Mouse (Mus musculus): Measurements from ENCODE around the gene Shisal1. TPM values are rescaled to one million over a fixed set of nuclear protein-coding genes. Genes with fewer than 3 reads are reported as not detected.

The Shisal1 gene
- polyA plus RNA-seq, 1 experiment from 2014 or later = 0.74 TPM

GRCm38 (mm10) chr15:84393341-84393740 is 53.6 kb downstream of the Shisal1 start:
- Histone ChIP-seq H3K4me3 (ENCODE audit: low read length) (no peak overlapping the region), H3K4me1 (replicated peaks; ENCODE audit: control insufficient read depth, insufficient read depth, low read length) (no peaks in the 10 kb centered on the region), H3K36me3 (ENCODE audit: control insufficient read depth, insufficient read depth, low read length) (no peaks in the 10 kb centered on the region), H3K9ac (ENCODE audit: low read length) (no peak overlapping the region), H3K27ac (ENCODE audit: low read length) (no peak overlapping the region), H3K9me3 (ENCODE audit: control insufficient read depth, low read length) (no peaks in the 10 kb centered on the region), H3K27me3 (ENCODE audit: control insufficient read depth, insufficient read depth, low read depth, low read length) (no peaks in the 10 kb centered on the region), H3K4me2 (ENCODE audit: low read depth, low read length) (no peak overlapping the region)
- ATAC-seq (ENCODE audit: low read depth) = no peak
- WGBS = 35% methylated on average over 6 of the region's 6 CpGs

GRCm38 (mm10) chr15:84392840-84393239 is 54.1 kb downstream of the Shisal1 start:
- WGBS = 60% methylated on average over 5 of the region's 5 CpGs
- Histone ChIP-seq H3K4me1 (replicated peaks; ENCODE audit: control insufficient read depth, insufficient read depth, low read length) (no peaks in the 10 kb centered on the region), H3K4me3 (ENCODE audit: low read length) (no peak overlapping the region), H3K9me3 (ENCODE audit: control insufficient read depth, low read length) (no peaks in the 10 kb centered on the region; the same call in 1 of the 2 replicates), H3K4me2 (ENCODE audit: low read depth, low read length) (no peak overlapping the region), H3K27ac (ENCODE audit: low read length) (no peak overlapping the region), H3K9ac (ENCODE audit: low read length) (no peak overlapping the region), H3K36me3 (ENCODE audit: control insufficient read depth, insufficient read depth, low read length) (no peaks in the 10 kb centered on the region), H3K27me3 (ENCODE audit: control insufficient read depth, insufficient read depth, low read depth, low read length) (no peaks in the 10 kb centered on the region)
- no peak for ATAC-seq (ENCODE audit: low read depth)

GRCm38 (mm10) chr15:84392131-84392530 is 54.8 kb downstream of the Shisal1 start:
- Histone ChIP-seq H3K27me3 (ENCODE audit: control insufficient read depth, insufficient read depth, low read depth, low read length) (no peaks in the 10 kb centered on the region), H3K36me3 (ENCODE audit: control insufficient read depth, insufficient read depth, low read length) (no peaks in the 10 kb centered on the region), H3K4me1 (replicated peaks; ENCODE audit: control insufficient read depth, insufficient read depth, low read length) (no peaks in the 10 kb centered on the region), H3K4me3 (ENCODE audit: low read length) (no peak overlapping the region), H3K9ac (ENCODE audit: low read length) (no peak overlapping the region), H3K4me2 (ENCODE audit: low read depth, low read length) (no peak overlapping the region), H3K27ac (ENCODE audit: low read length) (no peak overlapping the region), H3K9me3 (ENCODE audit: control insufficient read depth, low read length) (peaks cover 4% of the 10 kb centered on the region; the same call in 1 of the 2 replicates)
- WGBS = 87% methylated on average over 4 of the region's 4 CpGs
- ATAC-seq (ENCODE audit: low read depth) = no peak

GRCm38 (mm10) chr15:84388698-84389131 is 58.2 kb downstream of the Shisal1 start:
- WGBS = 81% methylated on average over 8 of the region's 8 CpGs
- H3K9ac ChIP-seq (ENCODE audit: low read length) = no peak overlapping the region
- H3K27me3 ChIP-seq (ENCODE audit: control insufficient read depth, insufficient read depth, low read depth, low read length) = no peaks in the 10 kb centered on the region
- H3K4me1 ChIP-seq (replicated peaks; ENCODE audit: control insufficient read depth, insufficient read depth, low read length) = no peaks in the 10 kb centered on the region
- no peak overlapping the region for H3K4me3 ChIP-seq (ENCODE audit: low read length)
- no peak for ATAC-seq (ENCODE audit: low read depth)
- no peak overlapping the region for H3K4me2 ChIP-seq (ENCODE audit: low read depth, low read length)
- peaks cover 5% of the 10 kb centered on the region; the same call in 1 of the 2 replicates for H3K9me3 ChIP-seq (ENCODE audit: control insufficient read depth, low read length)
- no peak overlapping the region for H3K27ac ChIP-seq (ENCODE audit: low read length)
- no peaks in the 10 kb centered on the region for H3K36me3 ChIP-seq (ENCODE audit: control insufficient read depth, insufficient read depth, low read length)

GRCm38 (mm10) chr15:84385995-84386565 is 60.8 kb downstream of the Shisal1 start:
- Histone ChIP-seq H3K9me3 (ENCODE audit: control insufficient read depth, low read length) (peaks cover 5% of the 10 kb centered on the region; the same call in 1 of the 2 replicates), H3K4me3 (ENCODE audit: low read length) (no peak overlapping the region), H3K36me3 (ENCODE audit: control insufficient read depth, insufficient read depth, low read length) (no peaks in the 10 kb centered on the region), H3K27me3 (ENCODE audit: control insufficient read depth, insufficient read depth, low read depth, low read length) (no peaks in the 10 kb centered on the region), H3K4me1 (replicated peaks; ENCODE audit: control insufficient read depth, insufficient read depth, low read length) (no peaks in the 10 kb centered on the region), H3K27ac (ENCODE audit: low read length) (no peak overlapping the region), H3K9ac (ENCODE audit: low read length) (no peak overlapping the region), H3K4me2 (ENCODE audit: low read depth, low read length) (no peak overlapping the region)
- 79% methylated on average over 8 of the region's 8 CpGs for WGBS
- no peak for ATAC-seq (ENCODE audit: low read depth)

- Histone ChIP-seq H3K27ac (ENCODE audit: low read length) (no peak overlapping the region), H3K36me3 (ENCODE audit: control insufficient read depth, insufficient read depth, low read length) (no peaks in the 10 kb centered on the region), H3K4me3 (ENCODE audit: low read length) (no peak overlapping the region), H3K9me3 (ENCODE audit: control insufficient read depth, low read length) (peaks cover 5% of the 10 kb centered on the region; the same call in 1 of the 2 replicates), H3K4me2 (ENCODE audit: low read depth, low read length) (no peak overlapping the region), H3K4me1 (replicated peaks; ENCODE audit: control insufficient read depth, insufficient read depth, low read length) (no peaks in the 10 kb centered on the region), H3K9ac (ENCODE audit: low read length) (no peak overlapping the region), H3K27me3 (ENCODE audit: control insufficient read depth, insufficient read depth, low read depth, low read length) (no peaks in the 10 kb centered on the region)
- 88% methylated on average over 9 of the region's 9 CpGs for WGBS
- ATAC-seq (ENCODE audit: low read depth) = no peak
Measured at GRCm38 (mm10) chr15:84384066-84384465, 62.8 kb downstream of the Shisal1 start.

- Histone ChIP-seq H3K27ac (ENCODE audit: low read length) (no peak overlapping the region), H3K4me1 (replicated peaks; ENCODE audit: control insufficient read depth, insufficient read depth, low read length) (no peaks in the 10 kb centered on the region), H3K9ac (ENCODE audit: low read length) (no peak overlapping the region), H3K9me3 (ENCODE audit: control insufficient read depth, low read length) (peaks cover 3% of the 10 kb centered on the region), H3K4me3 (ENCODE audit: low read length) (no peak overlapping the region), H3K36me3 (ENCODE audit: control insufficient read depth, insufficient read depth, low read length) (no peaks in the 10 kb centered on the region), H3K27me3 (ENCODE audit: control insufficient read depth, insufficient read depth, low read depth, low read length) (no peaks in the 10 kb centered on the region), H3K4me2 (ENCODE audit: low read depth, low read length) (no peak overlapping the region)
- no peak for ATAC-seq (ENCODE audit: low read depth)
- 45% methylated on average over 10 of the region's 10 CpGs for WGBS
Measured at GRCm38 (mm10) chr15:84380181-84380580, 66.7 kb downstream of the Shisal1 start.

- H3K4me2 ChIP-seq (ENCODE audit: low read depth, low read length) = no peak overlapping the region
- peaks cover 10% of the 10 kb centered on the region for H3K9me3 ChIP-seq (ENCODE audit: control insufficient read depth, low read length)
- no peak overlapping the region for H3K9ac ChIP-seq (ENCODE audit: low read length)
- H3K36me3 ChIP-seq (ENCODE audit: control insufficient read depth, insufficient read depth, low read length) = no peaks in the 10 kb centered on the region
- H3K27ac ChIP-seq (ENCODE audit: low read length) = no peak overlapping the region
- no peak for ATAC-seq (ENCODE audit: low read depth)
- WGBS = 72% methylated on average over 9 of the region's 9 CpGs
- no peaks in the 10 kb centered on the region for H3K27me3 ChIP-seq (ENCODE audit: control insufficient read depth, insufficient read depth, low read depth, low read length)
- no peak overlapping the region for H3K4me3 ChIP-seq (ENCODE audit: low read length)
- H3K4me1 ChIP-seq (replicated peaks; ENCODE audit: control insufficient read depth, insufficient read depth, low read length) = no peaks in the 10 kb centered on the region
Measured at GRCm38 (mm10) chr15:84378734-84379133, 68.2 kb downstream of the Shisal1 start.

- Histone ChIP-seq H3K4me1 (replicated peaks; ENCODE audit: control insufficient read depth, insufficient read depth, low read length) (no peaks in the 10 kb centered on the region), H3K9ac (ENCODE audit: low read length) (no peak overlapping the region), H3K4me2 (ENCODE audit: low read depth, low read length) (no peak overlapping the region), H3K4me3 (ENCODE audit: low read length) (no peak overlapping the region), H3K9me3 (ENCODE audit: control insufficient read depth, low read length) (peaks cover 13% of the 10 kb centered on the region), H3K27me3 (ENCODE audit: control insufficient read depth, insufficient read depth, low read depth, low read length) (no peaks in the 10 kb centered on the region), H3K36me3 (ENCODE audit: control insufficient read depth, insufficient read depth, low read length) (no peaks in the 10 kb centered on the region), H3K27ac (ENCODE audit: low read length) (no peak overlapping the region)
- 60% methylated on average over 5 of the region's 5 CpGs for WGBS
- ATAC-seq (ENCODE audit: low read depth) = no peak
Measured at GRCm38 (mm10) chr15:84372801-84373200, 74.1 kb downstream of the Shisal1 start.

GRCm38 (mm10) chr15:84367402-84367801 is 79.5 kb downstream of the Shisal1 start:
- Histone ChIP-seq H3K4me3 (ENCODE audit: low read length) (no peak overlapping the region), H3K9me3 (ENCODE audit: control insufficient read depth, low read length) (peaks cover 3% of the 10 kb centered on the region), H3K9ac (ENCODE audit: low read length) (no peak overlapping the region), H3K27me3 (ENCODE audit: control insufficient read depth, insufficient read depth, low read depth, low read length) (no peaks in the 10 kb centered on the region), H3K4me2 (ENCODE audit: low read depth, low read length) (no peak overlapping the region), H3K36me3 (ENCODE audit: control insufficient read depth, insufficient read depth, low read length) (no peaks in the 10 kb centered on the region), H3K27ac (ENCODE audit: low read length) (no peak overlapping the region), H3K4me1 (replicated peaks; ENCODE audit: control insufficient read depth, insufficient read depth, low read length) (no peaks in the 10 kb centered on the region)
- no peak for ATAC-seq (ENCODE audit: low read depth)
- WGBS = 73% methylated on average over 8 of the region's 8 CpGs
